Mouse (Mus musculus): Measurements from ENCODE around the gene Dnajc6.

- no peak for TF ChIP-seq GATA1 (IDR thresholded peaks at IDR 0.05; ENCODE audit: low read length)
- TF ChIP-seq TAL1 (IDR thresholded peaks at IDR 0.05; ENCODE audit: low read length), result no peak
These were observed 141.0 kb downstream of the Dnajc6 start for GRCm38 (mm10) chr4:101637472-101637871.
